Mouse (Mus musculus): ENCODE data around the gene Foxa2. TPM values are rescaled to one million over a fixed set of nuclear protein-coding genes. Genes with fewer than 3 reads are reported as not detected.

The Foxa2 gene
- polyA plus RNA-seq, 1 experiment from 2014 or later: 0.24 TPM

DNA sequence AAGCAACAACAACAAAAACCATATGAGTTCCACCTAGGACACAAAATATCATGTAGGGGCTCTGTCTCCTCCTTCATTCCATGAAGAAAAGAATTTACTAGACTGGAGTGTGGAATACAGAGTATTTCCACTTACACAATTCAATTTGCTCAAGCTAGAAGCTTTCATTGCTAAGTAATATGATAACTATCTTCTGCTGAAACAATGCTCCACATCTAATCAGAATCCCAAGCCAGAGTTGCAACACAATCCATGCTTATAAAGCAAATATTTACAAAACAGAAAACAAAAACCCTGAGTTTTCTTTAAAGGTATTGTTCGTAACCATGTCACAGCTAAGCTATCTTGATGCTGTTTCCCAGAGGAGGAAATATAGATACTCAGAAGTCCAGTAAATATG lies 20.4 kb downstream of the Foxa2 start:
- Histone ChIP-seq H3K9ac (ENCODE audit: low read length) (no peak overlapping the region), H3K9me3 (ENCODE audit: control insufficient read depth, low read length) (no peaks in the 10 kb centered on the region), H3K4me2 (ENCODE audit: low read length) (no peak overlapping the region), H3K4me1 (ENCODE audit: control insufficient read depth in 2 of 2, insufficient read depth in 2 of 2, low read length in 2 of 2) (peaks cover 0 to 2% of the 10 kb centered on the region in 2 experiments; a peak in 2 of 4 replicates), H3K27me3 (ENCODE audit: control insufficient read depth, insufficient read depth, low read length) (peaks cover 90% of the 10 kb centered on the region), H3K4me3 (ENCODE audit: control insufficient read depth in 1 of 2, insufficient read depth in 1 of 2, low read depth in 1 of 2, low read length in 2 of 2) (no peak overlapping the region), H3K27ac (replicated peaks in 1 of 2; ENCODE audit: control insufficient read depth in 1 of 2, insufficient read depth in 1 of 2, low read depth in 2 of 2, low read length in 2 of 2) (no peak overlapping the region), H3K36me3 (ENCODE audit: control insufficient read depth, insufficient read depth, low read length) (no peaks in the 10 kb centered on the region)
- WGBS: 75% methylated on average over 1 of the region's 1 CpGs
- ATAC-seq (ENCODE audit: insufficient number of reproducible peaks, insufficient read depth, low FRiP score, low read depth): no peak

DNA sequence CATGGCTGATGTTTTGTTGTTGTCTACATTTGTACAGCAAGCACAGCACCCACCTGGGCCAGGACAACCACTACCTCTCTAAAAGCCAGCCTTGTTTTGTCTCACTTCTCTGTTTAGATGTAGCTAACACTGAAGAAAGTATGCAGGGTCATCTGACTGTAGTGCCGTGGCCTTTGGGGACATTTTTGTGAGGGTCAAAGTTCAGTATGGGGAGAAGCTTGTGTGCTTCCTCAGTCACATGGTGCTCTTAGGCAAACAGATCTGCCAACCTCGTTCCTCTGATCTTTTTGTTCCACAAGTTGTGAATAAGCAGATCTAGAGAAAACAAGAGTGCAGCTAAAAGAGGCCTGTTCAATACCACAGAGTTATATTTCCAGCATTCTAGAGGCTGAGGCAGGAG lies 21.3 kb downstream of the Foxa2 start:
- Histone ChIP-seq H3K27me3 (ENCODE audit: control insufficient read depth, insufficient read depth, low read length) (peaks cover 88% of the 10 kb centered on the region), H3K9me3 (ENCODE audit: control insufficient read depth, low read length) (no peaks in the 10 kb centered on the region), H3K4me3 (ENCODE audit: control insufficient read depth in 1 of 2, insufficient read depth in 1 of 2, low read depth in 1 of 2, low read length in 2 of 2) (no peak overlapping the region), H3K4me1 (ENCODE audit: control insufficient read depth in 2 of 2, insufficient read depth in 2 of 2, low read length in 2 of 2) (peaks cover 0 to 2% of the 10 kb centered on the region in 2 experiments; a peak in 2 of 4 replicates), H3K4me2 (ENCODE audit: low read length) (no peak overlapping the region), H3K36me3 (ENCODE audit: control insufficient read depth, insufficient read depth, low read length) (no peaks in the 10 kb centered on the region), H3K9ac (ENCODE audit: low read length) (no peak overlapping the region), H3K27ac (replicated peaks in 1 of 2; ENCODE audit: control insufficient read depth in 1 of 2, insufficient read depth in 1 of 2, low read depth in 2 of 2, low read length in 2 of 2) (no peak overlapping the region)
- ATAC-seq (ENCODE audit: insufficient number of reproducible peaks, insufficient read depth, low FRiP score, low read depth): no peak
- 34% methylated on average over 2 of the region's 2 CpGs for WGBS

DNA sequence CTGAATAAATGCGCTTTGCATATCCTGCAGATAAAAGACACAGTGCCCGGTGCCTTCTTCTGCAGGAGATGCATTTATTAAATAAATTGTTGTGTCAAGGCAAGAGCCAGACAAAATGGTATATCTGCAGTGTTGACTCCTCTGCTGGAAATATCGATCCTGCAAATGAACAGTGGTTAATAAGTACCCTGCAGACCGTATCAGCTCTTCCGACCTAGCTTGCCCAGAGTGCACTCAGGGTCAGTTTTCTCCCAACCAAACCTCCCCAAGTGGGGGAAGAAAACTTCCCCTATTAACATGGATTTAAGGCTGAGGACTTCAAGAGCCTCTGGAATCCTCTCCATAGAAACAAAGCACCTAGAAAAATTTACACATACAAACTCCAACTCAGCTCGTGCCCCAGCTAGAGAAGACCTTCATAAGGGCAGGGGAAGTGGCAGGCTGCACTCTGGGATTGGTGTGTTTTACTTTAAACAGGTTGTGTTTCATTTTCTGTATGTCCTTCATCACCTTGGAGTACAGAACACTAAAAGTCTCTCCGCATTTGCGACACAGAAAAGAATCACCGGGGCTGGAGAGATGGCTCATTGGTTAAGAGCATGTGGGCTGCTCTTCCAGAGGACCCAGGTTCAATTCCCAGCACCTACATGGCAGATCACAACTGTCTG lies 22.4 kb downstream of the Foxa2 start:
- Histone ChIP-seq H3K27ac (replicated peaks in 1 of 2; ENCODE audit: control insufficient read depth in 1 of 2, insufficient read depth in 1 of 2, low read depth in 2 of 2, low read length in 2 of 2) (no peak overlapping the region), H3K4me3 (ENCODE audit: control insufficient read depth in 1 of 2, insufficient read depth in 1 of 2, low read depth in 1 of 2, low read length in 2 of 2) (no peak overlapping the region), H3K36me3 (ENCODE audit: control insufficient read depth, insufficient read depth, low read length) (no peaks in the 10 kb centered on the region), H3K9ac (ENCODE audit: low read length) (no peak overlapping the region), H3K27me3 (ENCODE audit: control insufficient read depth, insufficient read depth, low read length) (peaks cover 77% of the 10 kb centered on the region), H3K4me1 (ENCODE audit: control insufficient read depth in 2 of 2, insufficient read depth in 2 of 2, low read length in 2 of 2) (no peaks in the 10 kb centered on the region; a peak in 1 of 4 replicates), H3K9me3 (ENCODE audit: control insufficient read depth, low read length) (no peaks in the 10 kb centered on the region), H3K4me2 (ENCODE audit: low read length) (no peak overlapping the region)
- 81% methylated on average over 9 of the region's 9 CpGs for WGBS
- no peak for ATAC-seq (ENCODE audit: insufficient number of reproducible peaks, insufficient read depth, low FRiP score, low read depth)

DNA sequence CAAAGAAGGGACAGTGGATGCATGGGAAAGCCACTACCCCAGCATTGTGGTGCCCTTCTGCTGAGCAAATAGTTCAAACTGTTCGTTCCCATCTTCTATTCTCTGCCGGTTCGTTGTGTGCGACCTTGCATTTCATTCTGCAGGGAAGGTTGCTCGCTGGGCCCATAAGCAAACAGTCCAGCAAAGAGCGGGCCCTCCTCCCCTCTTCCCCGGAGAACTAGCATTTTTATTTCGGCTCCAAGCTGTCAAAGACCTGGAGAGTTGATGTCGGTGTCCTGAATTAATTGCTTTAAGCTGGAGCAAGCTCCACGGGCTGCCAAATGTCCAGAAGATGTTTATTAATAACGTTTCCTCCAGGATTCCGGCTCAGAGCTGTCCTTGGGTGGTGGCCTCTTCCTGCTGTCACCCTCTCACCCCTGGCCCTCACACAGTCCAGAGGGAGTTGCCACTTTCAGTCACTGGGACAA lies 23.4 kb downstream of the Foxa2 start:
- Histone ChIP-seq H3K36me3 (ENCODE audit: control insufficient read depth, insufficient read depth, low read length) (no peaks in the 10 kb centered on the region), H3K4me1 (ENCODE audit: control insufficient read depth in 2 of 2, insufficient read depth in 2 of 2, low read length in 2 of 2) (no peaks in the 10 kb centered on the region; a peak in 1 of 4 replicates), H3K27ac (replicated peaks in 1 of 2; ENCODE audit: control insufficient read depth in 1 of 2, insufficient read depth in 1 of 2, low read depth in 2 of 2, low read length in 2 of 2) (no peak overlapping the region), H3K9me3 (ENCODE audit: control insufficient read depth, low read length) (no peaks in the 10 kb centered on the region), H3K9ac (ENCODE audit: low read length) (no peak overlapping the region), H3K4me2 (ENCODE audit: low read length) (no peak overlapping the region), H3K4me3 (ENCODE audit: control insufficient read depth in 1 of 2, insufficient read depth in 1 of 2, low read depth in 1 of 2, low read length in 2 of 2) (no peak overlapping the region), H3K27me3 (ENCODE audit: control insufficient read depth, insufficient read depth, low read length) (peaks cover 67% of the 10 kb centered on the region)
- WGBS: 19% methylated on average over 12 of the region's 12 CpGs
- no peak for ATAC-seq (ENCODE audit: insufficient number of reproducible peaks, insufficient read depth, low FRiP score, low read depth)

DNA sequence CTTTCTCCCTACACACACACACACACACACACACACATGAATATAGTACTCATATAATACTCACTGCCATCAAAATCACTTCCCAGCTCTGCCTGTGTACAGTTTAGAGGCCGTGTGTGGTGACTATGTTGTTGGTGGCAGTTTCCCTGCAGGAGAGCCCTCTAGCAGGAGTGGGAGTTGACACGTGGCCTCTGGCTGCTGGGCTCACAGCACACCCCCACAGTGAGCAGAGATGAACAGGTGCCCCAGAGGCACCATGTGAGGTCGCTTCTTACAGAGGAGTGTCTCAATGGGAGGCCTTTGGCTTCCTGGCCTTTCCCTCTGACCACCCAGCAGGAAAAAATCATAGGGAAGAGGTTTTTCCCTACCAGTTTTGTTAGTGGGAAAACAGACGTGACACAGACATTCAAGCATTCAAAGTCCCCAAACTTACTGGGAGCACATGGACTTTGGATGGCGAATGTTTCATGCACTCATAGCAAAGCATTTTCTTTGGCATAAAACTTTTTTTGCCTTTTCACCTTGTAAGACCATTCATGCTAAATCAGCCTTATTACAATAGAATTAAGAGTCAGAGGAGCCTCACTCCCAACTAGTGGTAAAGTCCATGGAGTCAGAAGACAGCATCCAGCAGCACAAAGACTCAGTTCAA lies 24.7 kb downstream of the Foxa2 start:
- Histone ChIP-seq H3K4me2 (ENCODE audit: low read length) (no peak overlapping the region), H3K27me3 (ENCODE audit: control insufficient read depth, insufficient read depth, low read length) (peaks cover 54% of the 10 kb centered on the region), H3K4me1 (ENCODE audit: control insufficient read depth in 2 of 2, insufficient read depth in 2 of 2, low read length in 2 of 2) (no peaks in the 10 kb centered on the region; a peak in 1 of 4 replicates), H3K9me3 (ENCODE audit: control insufficient read depth, low read length) (no peaks in the 10 kb centered on the region), H3K36me3 (ENCODE audit: control insufficient read depth, insufficient read depth, low read length) (no peaks in the 10 kb centered on the region), H3K4me3 (ENCODE audit: control insufficient read depth in 1 of 2, insufficient read depth in 1 of 2, low read depth in 1 of 2, low read length in 2 of 2) (no peak overlapping the region), H3K9ac (ENCODE audit: low read length) (no peak overlapping the region), H3K27ac (replicated peaks in 1 of 2; ENCODE audit: control insufficient read depth in 1 of 2, insufficient read depth in 1 of 2, low read depth in 2 of 2, low read length in 2 of 2) (no peak overlapping the region)
- 41% methylated on average over 5 of the region's 5 CpGs for WGBS
- no peak for ATAC-seq (ENCODE audit: insufficient number of reproducible peaks, insufficient read depth, low FRiP score, low read depth)

DNA sequence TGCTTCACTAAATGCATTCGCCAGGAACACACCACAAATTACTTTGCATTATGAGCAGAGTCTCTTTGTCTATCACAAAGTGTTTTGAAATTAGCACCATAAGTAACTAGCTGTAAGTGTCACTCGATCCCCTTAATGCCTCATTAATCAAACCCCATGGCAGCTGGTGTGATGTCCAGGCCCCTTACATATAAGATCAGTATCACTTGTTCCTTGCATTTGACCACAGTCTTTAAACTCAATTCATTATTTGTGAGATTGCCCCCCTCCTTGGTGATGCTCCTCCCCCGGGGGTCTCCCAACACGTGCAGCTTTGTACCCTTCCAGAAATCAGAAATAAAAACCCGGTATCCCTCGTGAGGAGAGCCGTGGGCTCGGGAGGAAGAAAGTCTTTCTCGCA lies 25.8 kb downstream of the Foxa2 start:
- no peak for ATAC-seq (ENCODE audit: insufficient number of reproducible peaks, insufficient read depth, low FRiP score, low read depth)
- Histone ChIP-seq H3K27ac (replicated peaks in 1 of 2; ENCODE audit: control insufficient read depth in 1 of 2, insufficient read depth in 1 of 2, low read depth in 2 of 2, low read length in 2 of 2) (no peak overlapping the region), H3K9ac (ENCODE audit: low read length) (no peak overlapping the region), H3K4me3 (ENCODE audit: control insufficient read depth in 1 of 2, insufficient read depth in 1 of 2, low read depth in 1 of 2, low read length in 2 of 2) (no peak overlapping the region), H3K36me3 (ENCODE audit: control insufficient read depth, insufficient read depth, low read length) (no peaks in the 10 kb centered on the region), H3K9me3 (ENCODE audit: control insufficient read depth, low read length) (no peaks in the 10 kb centered on the region), H3K4me2 (ENCODE audit: low read length) (no peak overlapping the region), H3K4me1 (ENCODE audit: control insufficient read depth in 2 of 2, insufficient read depth in 2 of 2, low read length in 2 of 2) (no peaks in the 10 kb centered on the region; a peak in 1 of 4 replicates), H3K27me3 (ENCODE audit: control insufficient read depth, insufficient read depth, low read length) (peaks cover 45% of the 10 kb centered on the region)
- 53% methylated on average over 9 of the region's 9 CpGs for WGBS

DNA sequence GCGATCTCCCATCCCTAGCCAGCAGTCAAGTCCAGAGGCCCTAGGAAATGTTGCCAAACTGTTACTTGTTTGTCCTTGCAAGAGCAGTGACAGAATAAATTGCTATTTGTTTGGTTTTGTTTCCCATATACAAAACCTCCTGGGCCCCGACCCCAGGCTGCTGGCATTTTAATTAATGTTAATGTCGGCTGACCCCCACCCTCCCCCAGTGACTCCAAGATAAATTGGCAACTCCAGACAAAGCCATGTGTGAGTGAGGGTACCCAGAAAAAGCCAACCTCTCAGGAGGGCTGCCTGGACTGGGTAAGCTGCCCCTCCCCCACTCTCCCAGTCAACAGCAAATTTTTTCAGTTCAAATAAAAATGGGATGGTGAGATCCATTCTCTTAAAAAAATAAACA lies 26.6 kb downstream of the Foxa2 start:
- ATAC-seq (ENCODE audit: insufficient number of reproducible peaks, insufficient read depth, low FRiP score, low read depth): no peak
- Histone ChIP-seq H3K4me3 (ENCODE audit: control insufficient read depth in 1 of 2, insufficient read depth in 1 of 2, low read depth in 1 of 2, low read length in 2 of 2) (no peak overlapping the region), H3K4me2 (ENCODE audit: low read length) (no peak overlapping the region), H3K27me3 (ENCODE audit: control insufficient read depth, insufficient read depth, low read length) (peaks cover 37% of the 10 kb centered on the region), H3K4me1 (ENCODE audit: control insufficient read depth in 2 of 2, insufficient read depth in 2 of 2, low read length in 2 of 2) (no peaks in the 10 kb centered on the region; a peak in 1 of 4 replicates), H3K9ac (ENCODE audit: low read length) (no peak overlapping the region), H3K36me3 (ENCODE audit: control insufficient read depth, insufficient read depth, low read length) (no peaks in the 10 kb centered on the region), H3K9me3 (ENCODE audit: control insufficient read depth, low read length) (no peaks in the 10 kb centered on the region), H3K27ac (replicated peaks in 1 of 2; ENCODE audit: control insufficient read depth in 1 of 2, insufficient read depth in 1 of 2, low read depth in 2 of 2, low read length in 2 of 2) (no peak overlapping the region)
- WGBS: 33% methylated on average over 3 of the region's 3 CpGs
